Mouse (Mus musculus): ENCODE data around the gene Strada.

The Strada gene

DNA sequence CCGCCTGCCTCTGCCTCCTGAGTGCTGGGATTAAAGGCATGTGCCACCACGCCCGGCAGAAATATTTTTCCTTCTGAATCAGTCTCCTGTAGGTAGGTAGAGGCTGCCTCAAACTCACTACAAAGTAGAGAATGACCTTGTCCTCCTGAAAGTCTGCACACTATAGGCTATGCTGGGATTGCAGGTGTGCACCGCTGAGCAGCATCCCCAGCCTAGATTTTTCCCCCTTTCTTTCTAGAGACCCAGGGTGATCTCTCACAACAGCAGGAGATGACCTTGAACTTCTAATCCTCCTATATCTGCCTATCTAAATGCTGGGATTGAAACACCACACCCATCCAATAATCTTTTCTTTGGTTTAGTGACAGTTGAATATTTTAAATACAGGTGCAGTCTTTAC lies 14.6 kb downstream of the Strada start:
- no peak for DNase-seq (ENCODE audit: low read depth)

DNA sequence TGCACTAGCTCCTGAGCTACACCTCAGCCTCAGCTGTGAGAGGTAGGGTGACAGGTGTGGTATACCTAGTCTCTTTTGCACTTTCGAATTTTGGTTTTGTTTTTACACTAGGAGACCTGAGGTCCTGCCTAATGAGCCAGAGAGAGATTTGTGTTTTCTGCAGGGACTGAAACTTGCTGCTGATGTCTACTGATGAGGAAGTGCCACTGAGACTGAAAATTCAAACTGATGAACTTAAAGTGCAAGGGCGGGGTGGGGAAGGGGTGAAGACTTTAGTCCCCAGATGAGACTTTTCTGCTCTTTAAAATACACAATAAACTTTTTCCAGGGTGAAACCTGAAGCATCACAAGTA lies 21.5 kb downstream of the Strada start:
- DNase-seq (ENCODE audit: low read depth), result no peak

DNA sequence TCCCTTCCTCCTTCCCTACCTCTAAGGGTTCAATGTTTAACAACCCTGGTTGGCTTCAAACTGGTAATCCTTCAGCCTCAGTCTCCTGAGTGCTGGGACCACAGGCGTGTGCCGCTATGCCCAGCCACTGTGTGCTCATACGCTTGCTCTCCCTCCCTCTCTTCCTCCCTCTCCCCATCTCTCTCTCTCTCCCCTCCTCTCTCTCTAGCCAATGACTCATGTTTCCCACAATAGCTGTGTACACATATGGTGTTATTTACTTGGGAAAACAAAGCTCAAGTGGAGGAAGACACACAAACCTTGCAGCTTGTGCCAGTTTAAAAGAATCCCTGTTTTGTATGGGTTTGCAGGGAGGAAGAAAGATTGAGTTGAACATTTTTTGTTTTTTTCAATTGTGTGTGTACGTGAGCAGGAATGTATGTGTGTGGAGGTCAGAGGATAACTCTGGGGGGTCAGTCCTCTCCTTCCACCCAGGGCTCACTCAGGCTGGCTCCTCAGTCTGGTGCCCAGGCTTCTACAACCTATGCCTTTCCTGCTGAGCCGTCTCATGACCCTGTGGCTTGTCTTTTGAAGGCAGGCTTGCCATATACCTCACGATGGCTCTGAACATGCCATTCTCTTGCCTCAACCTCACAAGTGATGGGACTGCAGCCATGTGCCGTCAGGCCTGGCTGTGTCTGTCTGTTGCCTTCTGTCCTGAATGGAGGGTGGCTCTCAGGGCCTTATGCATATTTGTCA lies 22.1 kb downstream of the Strada start:
- DNase-seq (ENCODE audit: low read depth), result no peak

- no peak for DNase-seq (ENCODE audit: low read depth)
These were observed 23.8 kb downstream of the Strada start for GRCm38 (mm10) chr11:106178036-106178782.

DNA sequence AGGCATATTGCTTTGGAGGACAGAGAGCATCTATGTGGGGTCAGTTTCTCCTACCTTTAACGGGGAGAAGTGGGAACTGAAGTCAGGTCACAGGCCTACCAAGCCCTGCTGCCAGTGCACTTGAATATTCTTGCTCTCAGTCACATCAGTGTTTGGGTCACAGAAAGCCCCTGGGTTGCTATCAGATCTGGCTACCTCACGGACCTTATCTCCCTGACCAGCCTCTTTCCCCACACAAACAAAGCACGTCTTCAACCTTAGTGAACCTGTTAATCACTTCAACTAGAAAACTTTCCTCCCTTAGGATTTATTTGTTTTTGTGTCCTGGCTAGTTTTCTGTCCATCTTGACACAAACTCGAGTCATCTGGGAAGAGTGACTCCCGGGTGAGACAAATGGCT lies 25.6 kb downstream of the Strada start:
- no peak for DNase-seq (ENCODE audit: low read depth)

DNA sequence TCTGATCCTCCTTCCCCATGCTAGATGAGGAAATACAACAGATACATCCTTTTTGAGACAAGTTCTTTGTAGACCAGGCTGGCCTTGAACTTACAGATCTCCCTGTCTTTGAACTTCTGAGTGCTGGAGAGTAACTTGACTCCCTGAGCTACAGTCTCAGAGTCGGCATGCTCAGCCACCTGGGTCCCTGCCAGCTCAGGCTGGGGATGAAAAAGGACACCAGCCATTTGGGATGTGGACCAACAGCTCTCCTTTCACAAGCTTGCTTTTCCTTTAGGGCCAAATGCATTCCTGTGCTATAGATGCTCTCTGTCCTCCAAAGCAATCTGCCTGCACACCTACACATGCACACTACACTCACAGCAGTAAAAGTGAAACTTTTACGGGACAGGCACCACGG lies 26.9 kb downstream of the Strada start:
- no peak for DNase-seq (ENCODE audit: low read depth)

- no peak for DNase-seq (ENCODE audit: low read depth)
These were observed 27.6 kb downstream of the Strada start for GRCm38 (mm10) chr11:106174372-106174771.

DNA sequence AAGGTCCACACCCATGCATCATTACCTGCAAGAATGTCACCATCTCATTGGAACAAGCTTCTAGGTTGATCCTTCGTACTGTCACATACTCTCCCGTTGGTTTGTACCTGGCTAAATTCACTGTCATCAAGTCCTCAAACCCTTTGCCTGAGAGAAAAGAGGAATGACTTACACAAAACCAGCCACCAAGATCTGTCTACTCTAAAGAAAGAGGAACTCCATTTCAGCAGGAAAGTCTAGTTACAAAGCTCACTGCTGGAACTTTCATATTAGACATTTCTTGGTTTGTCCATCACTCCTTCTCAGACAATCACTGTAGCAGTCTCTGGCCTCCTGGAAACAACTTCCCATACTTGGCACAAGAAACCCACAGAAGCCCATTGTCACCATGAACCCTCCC lies 28.7 kb downstream of the Strada start:
- no peak for DNase-seq (ENCODE audit: low read depth)

DNA sequence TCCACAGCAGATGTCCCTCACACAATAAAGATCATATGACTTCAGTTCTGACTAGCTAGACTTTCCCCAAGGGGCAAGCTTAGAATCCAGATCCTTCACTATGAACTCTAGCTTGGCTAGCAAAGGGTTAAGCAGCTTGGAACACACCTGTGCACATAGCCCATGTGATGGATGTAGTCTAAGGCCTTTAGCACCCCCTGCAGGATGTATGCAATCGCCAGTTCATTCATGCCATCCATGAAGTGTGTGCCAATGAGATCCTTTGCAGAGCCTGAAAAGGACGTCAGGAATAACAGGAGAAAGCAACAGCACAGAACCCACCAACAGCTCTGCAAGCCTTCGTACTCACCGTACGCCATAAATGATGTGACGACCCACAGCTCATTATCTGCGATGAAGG lies 31.2 kb downstream of the Strada start:
- no peak for DNase-seq (ENCODE audit: low read depth)

DNA sequence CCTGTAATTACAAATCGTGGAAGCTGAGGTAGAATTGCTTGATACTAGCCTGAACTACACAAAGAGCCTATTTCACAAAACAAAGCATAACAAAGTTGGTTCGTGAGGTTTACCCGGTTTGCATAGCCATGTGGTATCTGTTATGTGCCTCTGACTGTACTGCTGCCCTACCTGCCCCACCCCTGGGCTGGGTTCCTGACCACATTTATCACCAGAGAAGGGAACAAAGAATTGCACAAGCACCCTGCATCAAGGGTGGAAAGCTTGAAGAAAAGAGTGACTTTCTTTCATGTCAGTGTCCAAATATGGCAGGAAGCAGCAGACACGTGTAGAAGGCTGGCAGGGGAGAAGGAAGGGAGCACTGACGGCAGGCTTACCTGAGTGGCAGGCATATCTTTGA lies 34.5 kb downstream of the Strada start:
- DNase-seq (ENCODE audit: low read depth), result no peak

DNA sequence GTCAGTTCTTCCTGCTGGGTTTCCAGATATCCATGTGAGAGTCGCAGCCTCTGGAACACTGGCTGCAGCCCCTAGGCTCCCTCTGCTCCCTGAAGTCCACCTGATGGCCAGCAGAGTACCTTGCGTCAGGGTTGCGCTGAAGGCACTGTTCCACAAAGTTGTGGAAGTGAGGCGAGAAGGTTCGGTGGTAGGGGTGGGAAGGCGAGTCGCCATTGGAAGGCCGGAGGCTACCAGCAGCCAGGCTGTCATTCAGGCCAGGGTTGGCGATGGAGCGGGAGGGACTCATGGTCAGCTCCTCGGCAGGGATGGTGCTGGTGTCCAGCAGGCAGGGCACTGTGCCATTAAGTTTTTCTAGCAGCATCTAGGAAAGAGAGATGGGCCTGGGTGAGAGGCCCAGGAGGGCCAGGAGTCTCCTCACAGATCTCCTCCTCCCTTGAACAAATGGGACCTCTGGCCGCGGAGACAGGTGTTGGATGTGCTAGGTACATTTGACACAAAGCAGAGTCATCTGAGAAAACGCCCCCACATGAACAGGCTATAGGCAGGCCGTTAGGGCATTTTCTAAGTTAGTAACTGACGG lies 37.3 kb downstream of the Strada start:
- DNase-seq (ENCODE audit: low read depth), result no peak

GRCm38 (mm10) chr11:106163546-106163945 lies 38.4 kb downstream of the Strada start:
- DNase-seq (ENCODE audit: low read depth), result no peak

- no peak for DNase-seq (ENCODE audit: low read depth)
These were observed 39.7 kb downstream of the Strada start for GRCm38 (mm10) chr11:106162237-106162636.

GRCm38 (mm10) chr11:106160841-106161721 lies 40.9 kb downstream of the Strada start, which contains the start of the genes Gm10840 and Limd2:
Gene Gm10840 (plus strand): TSS chr11:106160850.
Gene Limd2 (minus strand): TSS chr11:106160860.
- no peak for DNase-seq (ENCODE audit: low read depth)

GRCm38 (mm10) chr11:106159921-106160840 lies 41.8 kb downstream of the Strada start:
- DNase-seq (ENCODE audit: low read depth), result no peak

GRCm38 (mm10) chr11:106159216-106159920 lies 42.6 kb downstream of the Strada start:
- DNase-seq (ENCODE audit: low read depth), result no peak

DNA sequence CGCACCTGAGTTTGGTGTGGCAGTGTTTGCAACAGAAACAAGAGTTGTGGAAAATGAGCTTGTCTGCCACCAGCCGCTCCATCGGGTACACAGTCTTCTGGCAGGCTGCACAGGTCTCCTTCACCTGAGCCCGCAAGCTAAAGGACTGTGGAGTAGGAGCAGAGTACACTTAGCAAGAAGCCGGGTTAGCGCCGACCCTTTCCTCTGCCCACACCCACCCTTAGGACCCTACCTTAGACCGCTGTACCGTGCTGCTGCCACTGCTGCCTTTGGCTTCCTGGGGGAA lies 43.1 kb downstream of the Strada start:
- no peak for DNase-seq (ENCODE audit: low read depth)

DNA sequence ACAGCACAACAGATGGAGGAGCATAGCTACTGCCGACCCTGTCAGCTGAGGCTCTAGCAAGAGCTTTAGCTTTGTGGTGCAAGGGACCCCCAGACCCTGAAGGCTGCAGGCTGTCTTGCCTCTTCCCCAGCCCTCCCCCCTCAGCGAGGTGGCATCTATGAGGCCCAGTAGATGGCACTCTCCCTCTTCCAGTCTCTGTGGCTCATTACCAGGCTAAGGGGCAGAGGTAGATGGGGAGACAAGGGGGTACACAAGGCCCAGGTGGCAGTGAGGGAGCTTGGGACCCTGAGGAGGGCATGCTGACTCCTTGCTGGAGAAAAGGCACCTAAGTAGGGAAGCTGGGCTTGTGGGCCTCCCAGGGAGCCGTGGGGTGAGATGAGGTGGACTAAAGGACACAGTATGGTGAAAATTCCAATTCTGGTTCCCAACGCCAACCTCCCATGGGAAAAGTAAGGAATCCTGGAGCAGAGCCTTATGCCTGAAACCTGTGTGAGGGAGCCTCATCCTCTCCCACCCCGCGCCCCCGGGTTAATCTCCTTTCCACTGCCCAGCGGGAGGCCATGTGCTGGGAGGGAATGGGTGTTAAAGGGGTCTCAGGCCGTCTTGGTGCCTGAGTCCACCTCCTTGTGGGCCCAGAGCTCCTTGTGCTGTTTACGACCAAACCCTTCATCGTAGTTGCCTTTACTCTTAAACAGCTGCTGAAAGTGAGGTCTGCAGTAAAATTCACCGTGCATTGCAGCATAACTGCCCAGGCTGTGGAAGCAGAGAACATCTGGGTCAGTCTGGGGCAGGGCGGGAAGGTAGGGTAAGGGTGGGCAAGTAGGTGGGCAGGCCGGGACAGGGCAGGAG lies 43.7 kb downstream of the Strada start:
- DNase-seq (ENCODE audit: low read depth), result no peak

- DNase-seq (ENCODE audit: low read depth), result no peak
These were observed 44.8 kb downstream of the Strada start for GRCm38 (mm10) chr11:106157154-106157553.

DNA sequence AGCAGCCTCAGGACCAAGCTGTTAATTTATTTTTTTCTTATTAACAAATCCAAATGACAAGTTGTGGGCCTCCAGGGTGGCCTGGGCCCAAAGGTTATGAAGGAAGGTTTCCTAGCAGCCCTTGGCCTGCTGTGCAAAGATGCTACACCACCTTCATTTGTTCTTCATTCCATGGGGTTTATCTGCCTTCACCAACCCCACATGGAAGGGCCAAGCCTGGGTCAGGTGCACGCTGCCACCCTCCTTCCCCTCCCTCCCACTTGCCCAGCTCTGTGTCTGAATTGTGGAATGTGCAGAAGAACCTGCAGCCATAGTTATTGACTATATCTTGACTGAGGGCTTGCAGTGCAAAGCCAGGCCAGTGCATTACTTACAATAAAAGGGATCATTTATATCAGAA lies 45.7 kb downstream of the Strada start:
- no peak for DNase-seq (ENCODE audit: low read depth)
